ENCODE assay signal across 22 mouse cellular contexts in the genomic region with DNA sequence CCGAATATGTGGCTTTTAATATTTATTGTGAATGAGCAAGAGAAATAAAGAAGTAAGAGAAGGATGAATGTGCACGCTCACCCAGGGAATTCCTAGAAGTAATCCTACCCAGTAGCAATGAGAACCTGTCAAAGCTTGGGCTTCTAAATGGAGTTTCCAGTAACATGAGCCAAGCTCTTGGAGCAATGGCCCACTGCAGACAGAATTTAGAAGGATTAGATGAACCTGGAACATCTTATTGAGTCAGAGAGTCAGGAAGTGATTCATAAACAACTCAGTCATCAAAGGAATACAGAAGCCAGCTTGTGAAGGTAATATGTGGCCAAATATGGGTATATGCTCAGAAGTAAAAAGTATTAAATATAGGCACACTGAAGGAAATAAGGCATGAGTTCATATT.
A peak's percentile ranks its signal among the peaks of the same experiment; 100 is the strongest.
DNase-seq lines count a peak whose midpoint lies in the region; ATAC-seq and TF ChIP-seq lines count a peak whose summit lies in the region.
"Had no signal": no experiment of that assay in that cellular context is flagged by ENCODE, and none has a peak within 500 bp of the region (broad histone marks: within the 10 kb centered on the region; RNA-seq: fewer than 3 reads in every experiment).

No protein-coding gene starts in this region.

- ATAC-seq in embryonic facial prominence, embryonic 14.5 days (ENCODE audit: low read depth), result no peak
- no peak for ATAC-seq in midbrain, embryonic 11.5 days (ENCODE audit: low FRiP score)
- ATAC-seq in midbrain, embryonic 16.5 days, result no peak
- no peak for ATAC-seq in liver, postnatal 0 days
- no peak for ATAC-seq in intestine, embryonic 15.5 days
- ATAC-seq: activated CD4-positive, CD25-positive, alpha-beta regulatory T cell, adult 4 months; forebrain, embryonic 14.5 days; forebrain, embryonic 16.5 days had no signal

- WGBS in embryonic facial prominence, embryonic 14.5 days, result 46% methylated on average over 2 of the region's 2 CpGs
- WGBS in embryonic facial prominence, embryonic 10.5 days, result 70% methylated on average over 2 of the region's 2 CpGs
- WGBS in midbrain, embryonic 11.5 days, result 74% methylated on average over 2 of the region's 2 CpGs
- WGBS in midbrain, embryonic 16.5 days, result 94% methylated on average over 2 of the region's 2 CpGs
- 69% methylated on average over 2 of the region's 2 CpGs for WGBS in liver, postnatal 0 days (ENCODE audit: insufficient replicate concordance)
- 79% methylated on average over 2 of the region's 2 CpGs for WGBS in intestine, embryonic 15.5 days

- no peaks in the 10 kb centered on the region; the same call in 1 of the 2 replicates for H3K4me1 ChIP-seq in embryonic facial prominence, embryonic 14.5 days (ENCODE audit: control insufficient read depth, insufficient read depth, low read length)
- no peaks in the 10 kb centered on the region for H3K4me1 ChIP-seq in embryonic facial prominence, embryonic 10.5 days
- no peaks in the 10 kb centered on the region for H3K4me1 ChIP-seq in midbrain, embryonic 11.5 days (ENCODE audit: control insufficient read depth, insufficient read depth, low read length)
- no peaks in the 10 kb centered on the region for H3K4me1 ChIP-seq in midbrain, embryonic 16.5 days (ENCODE audit: control insufficient read depth, insufficient read depth, low read length)
- peaks cover 13% of the 10 kb centered on the region for H3K4me1 ChIP-seq in embryonic fibroblast, embryonic 13.5 days (ENCODE audit: control insufficient read depth, insufficient read depth, low read length)
- no peaks in the 10 kb centered on the region for H3K4me1 ChIP-seq in liver, postnatal 0 days (ENCODE audit: insufficient read depth)
- H3K4me1 ChIP-seq in intestine, embryonic 15.5 days (replicated peaks), result no peaks in the 10 kb centered on the region
- H3K4me1 ChIP-seq: embryonic facial prominence, embryonic 13.5 days; forebrain, embryonic 12.5 days had no signal

- TF ChIP-seq POLR2A in embryonic fibroblast, embryonic 13.5 days (IDR thresholded peaks at IDR 0.05; ENCODE audit: low read depth, low read length), result no peak

- H3K27ac ChIP-seq in embryonic facial prominence, embryonic 14.5 days (replicated peaks; ENCODE audit: low read depth, low read length), result no peak overlapping the region
- no peak overlapping the region for H3K27ac ChIP-seq in embryonic facial prominence, embryonic 10.5 days (replicated peaks)
- no peak overlapping the region for H3K27ac ChIP-seq in midbrain, embryonic 11.5 days (ENCODE audit: low read depth, low read length)
- no peak overlapping the region for H3K27ac ChIP-seq in midbrain, embryonic 16.5 days (ENCODE audit: low read length)
- H3K27ac ChIP-seq in embryonic fibroblast, embryonic 13.5 days (ENCODE audit: insufficient read depth, low read length), result peak overlapping the region; percentile 48; the same call in 1 of the 2 replicates
- no peak overlapping the region for H3K27ac ChIP-seq in liver, postnatal 0 days (ENCODE audit: low read depth)
- H3K27ac ChIP-seq in intestine, embryonic 15.5 days, result no peak overlapping the region
- H3K27ac ChIP-seq: embryonic facial prominence, embryonic 13.5 days; forebrain, embryonic 10.5 days; forebrain, embryonic 12.5 days had no signal

- H3K4me2 ChIP-seq in embryonic facial prominence, embryonic 14.5 days (ENCODE audit: low read depth, low read length), result no peak overlapping the region
- H3K4me2 ChIP-seq in midbrain, embryonic 11.5 days, result no peak overlapping the region
- H3K4me2 ChIP-seq in midbrain, embryonic 16.5 days (ENCODE audit: low read length), result no peak overlapping the region
- no peak overlapping the region for H3K4me2 ChIP-seq in liver, postnatal 0 days (ENCODE audit: low read depth, low read length)
- H3K4me2 ChIP-seq in intestine, embryonic 15.5 days (replicated peaks), result no peak overlapping the region
- H3K4me2 ChIP-seq: embryonic facial prominence, embryonic 13.5 days; forebrain, embryonic 12.5 days had no signal

- H3K27me3 ChIP-seq in embryonic facial prominence, embryonic 14.5 days (replicated peaks; ENCODE audit: control insufficient read depth, insufficient read depth, low read length), result no peaks in the 10 kb centered on the region
- no peaks in the 10 kb centered on the region for H3K27me3 ChIP-seq in embryonic facial prominence, embryonic 10.5 days (replicated peaks; ENCODE audit: low read depth, poor library complexity, severe bottlenecking)
- no peaks in the 10 kb centered on the region for H3K27me3 ChIP-seq in midbrain, embryonic 11.5 days (ENCODE audit: control insufficient read depth, insufficient read depth, low read length)
- H3K27me3 ChIP-seq in midbrain, embryonic 16.5 days (ENCODE audit: control insufficient read depth, insufficient read depth, low read depth, low read length), result no peaks in the 10 kb centered on the region
- H3K27me3 ChIP-seq in liver, postnatal 0 days (ENCODE audit: insufficient read depth, low read length), result no peaks in the 10 kb centered on the region
- no peaks in the 10 kb centered on the region for H3K27me3 ChIP-seq in intestine, embryonic 15.5 days (replicated peaks)
- H3K27me3 ChIP-seq: embryonic facial prominence, embryonic 13.5 days; forebrain, embryonic 12.5 days had no signal

- no peak overlapping the region for H3K4me3 ChIP-seq in embryonic facial prominence, embryonic 14.5 days (ENCODE audit: low read depth, low read length)
- H3K4me3 ChIP-seq in embryonic facial prominence, embryonic 10.5 days, result no peak overlapping the region
- H3K4me3 ChIP-seq in midbrain, embryonic 11.5 days (ENCODE audit: low read depth, low read length), result no peak overlapping the region
- H3K4me3 ChIP-seq in midbrain, embryonic 16.5 days (ENCODE audit: low read depth, low read length), result no peak overlapping the region
- no peak overlapping the region for H3K4me3 ChIP-seq in embryonic fibroblast, embryonic 13.5 days (ENCODE audit: insufficient read depth, low read length)
- H3K4me3 ChIP-seq in liver, postnatal 0 days (ENCODE audit: low read depth, low read length), result no peak overlapping the region
- H3K4me3 ChIP-seq in intestine, embryonic 15.5 days (replicated peaks), result no peak overlapping the region
- H3K4me3 ChIP-seq: embryonic facial prominence, embryonic 13.5 days; erythroblast, embryonic 14.5 days; forebrain, embryonic 10.5 days; forebrain, embryonic 12.5 days had no signal

- no peak for TF ChIP-seq EP300 in liver, postnatal 0 days (IDR thresholded peaks at IDR 0.05; ENCODE audit: low read depth)

- TF ChIP-seq CTCF in embryonic fibroblast, embryonic 13.5 days (IDR thresholded peaks at IDR 0.05; ENCODE audit: borderline replicate concordance, insufficient read depth, low read length), result no peak
- no peak for TF ChIP-seq CTCF in liver, postnatal 0 days (IDR thresholded peaks at IDR 0.05; ENCODE audit: low read depth)

- H3K9me3 ChIP-seq in embryonic facial prominence, embryonic 14.5 days (ENCODE audit: control insufficient read depth, low read length), result no peaks in the 10 kb centered on the region
- H3K9me3 ChIP-seq in embryonic facial prominence, embryonic 10.5 days, result no peaks in the 10 kb centered on the region
- no peaks in the 10 kb centered on the region for H3K9me3 ChIP-seq in midbrain, embryonic 11.5 days (ENCODE audit: control insufficient read depth, low read length)
- H3K9me3 ChIP-seq in midbrain, embryonic 16.5 days (replicated peaks; ENCODE audit: control insufficient read depth, low read length, poor library complexity, severe bottlenecking), result no peaks in the 10 kb centered on the region
- no peaks in the 10 kb centered on the region for H3K9me3 ChIP-seq in liver, postnatal 0 days (ENCODE audit: low read length)
- no peaks in the 10 kb centered on the region for H3K9me3 ChIP-seq in intestine, embryonic 15.5 days
- H3K9me3 ChIP-seq: embryonic facial prominence, embryonic 13.5 days; forebrain, embryonic 10.5 days; forebrain, embryonic 12.5 days had no signal

- no peaks in the 10 kb centered on the region for H3K36me3 ChIP-seq in embryonic facial prominence, embryonic 14.5 days (ENCODE audit: control insufficient read depth, insufficient read depth, low read length)
- no peaks in the 10 kb centered on the region for H3K36me3 ChIP-seq in embryonic facial prominence, embryonic 10.5 days (replicated peaks)
- H3K36me3 ChIP-seq in midbrain, embryonic 11.5 days (ENCODE audit: control insufficient read depth, insufficient read depth, low read length), result no peaks in the 10 kb centered on the region
- no peaks in the 10 kb centered on the region for H3K36me3 ChIP-seq in midbrain, embryonic 16.5 days (ENCODE audit: control insufficient read depth, insufficient read depth, low read length)
- no peaks in the 10 kb centered on the region for H3K36me3 ChIP-seq in liver, postnatal 0 days (replicated peaks; ENCODE audit: insufficient read depth, low read length)
- no peaks in the 10 kb centered on the region for H3K36me3 ChIP-seq in intestine, embryonic 15.5 days
- H3K36me3 ChIP-seq: embryonic facial prominence, embryonic 13.5 days; forebrain, embryonic 10.5 days; forebrain, embryonic 12.5 days had no signal

- DNase-seq in embryonic facial prominence, embryonic 14.5 days (ENCODE audit: low spot score), result peak; percentile 44
- DNase-seq in embryonic facial prominence, embryonic 10.5 days (ENCODE audit: low spot score), result no peak
- DNase-seq in midbrain, embryonic 11.5 days (ENCODE audit: low spot score, missing footprints), result peak; percentile 26
- no peak for DNase-seq in liver, postnatal 0 days
- DNase-seq: adrenal gland, adult 8-10 months; adrenal gland, postnatal 14 days; adrenal gland, postnatal 36 days; cerebellum, adult 11-12 months; cerebellum, adult 2 months; cerebellum, adult 9-10 months; cerebellum, postnatal 10 days; cerebellum, postnatal 25 days had no signal

- no peak overlapping the region for H3K9ac ChIP-seq in embryonic facial prominence, embryonic 14.5 days (ENCODE audit: low read depth, low read length)
- H3K9ac ChIP-seq in midbrain, embryonic 11.5 days (ENCODE audit: low read length), result no peak overlapping the region
- H3K9ac ChIP-seq in midbrain, embryonic 16.5 days (ENCODE audit: low read depth, low read length), result no peak overlapping the region
- H3K9ac ChIP-seq in liver, postnatal 0 days (replicated peaks), result no peak overlapping the region
- H3K9ac ChIP-seq in intestine, embryonic 15.5 days, result no peak overlapping the region
- H3K9ac ChIP-seq: embryonic facial prominence, embryonic 13.5 days; forebrain, embryonic 12.5 days had no signal

Comparison
In these comparisons a context has a peak if more than half of its experiments do, and no peak if none do; other contexts are left out.
1. DNase-seq: peak in embryonic facial prominence, embryonic 14.5 days (single experiment) and midbrain, embryonic 11.5 days (single experiment); none in embryonic facial prominence, embryonic 10.5 days (single experiment) and liver, postnatal 0 days (single experiment).